Mouse (Mus musculus) B cell, adult 67 days (primary cell): Measurements from ENCODE around the gene Ccdc92. TPM values are rescaled to one million over a fixed set of nuclear protein-coding genes. Genes with fewer than 3 reads are reported as not detected.

ENCODE experiments used
- total RNA-seq, 2 experiments: library from RNA; stranded (reverse); gene quantifications; 4 replicates each; pipeline ENCODE4 v1.2.4; 2023

Gene Ccdc92
- 1 to 10 TPM; 1.2 to 1.5 TPM for total RNA-seq

DNA sequence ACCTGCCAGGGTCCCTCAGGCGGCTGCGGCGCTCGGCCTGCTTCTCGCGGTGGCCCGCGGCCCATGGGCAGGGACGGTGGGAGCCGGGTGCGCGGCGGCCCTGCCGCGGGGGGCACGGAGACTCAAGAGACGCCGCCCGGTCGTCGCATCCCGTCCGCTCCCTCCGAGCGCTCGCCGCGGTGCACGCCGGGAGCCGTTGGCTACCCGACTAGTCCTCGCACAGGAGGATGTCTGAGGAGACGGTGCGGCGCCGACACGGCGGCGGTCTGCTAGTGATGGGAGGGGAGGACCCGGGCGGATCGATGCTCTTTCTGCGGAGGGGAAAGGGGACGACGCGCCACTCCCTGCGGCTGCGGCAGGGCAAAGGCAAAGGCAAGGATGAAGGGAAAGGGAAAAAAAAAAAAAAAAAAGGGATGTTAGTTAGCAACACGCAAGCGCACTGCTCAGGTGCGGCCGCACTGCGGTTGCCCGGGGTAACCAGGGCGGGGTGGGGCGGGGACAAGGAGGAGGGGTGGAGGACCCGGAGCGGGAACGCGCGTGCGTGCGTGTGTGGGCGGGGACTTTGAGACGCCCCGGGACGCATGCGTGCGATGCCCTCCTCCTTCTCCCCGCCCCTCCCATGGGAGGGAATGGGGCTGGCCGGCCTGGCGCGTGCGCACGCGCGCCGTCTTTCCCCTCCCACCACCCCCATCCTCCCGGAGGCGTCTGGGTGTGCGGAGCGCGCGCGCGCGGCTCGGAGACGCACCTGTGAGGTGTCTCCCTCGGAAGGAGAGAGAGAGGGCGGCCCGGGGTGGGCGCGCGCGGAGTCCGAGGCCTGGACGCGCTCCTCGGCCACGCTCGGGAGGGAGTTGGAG, at the start of gene Ccdc92, which contains the start of gene Zfp664:
TSS of gene Ccdc92 (minus strand) at position 412 of the 854 bp plus-strand sequence.
TSS of gene Zfp664 (plus strand) at position 679 of the 854 bp plus-strand sequence.

Other genes with a start within 250 kb of the Ccdc92 start
- gene Atp6v0a2, start 233.8 kb downstream of the Ccdc92 start, total RNA-seq, result 10 to 100 TPM; 54.6 to 61.2 TPM
- not detected for gene Dnah10, start 137.3 kb downstream of the Ccdc92 start, total RNA-seq
- gene Zfp664, start 267 bp upstream of the Ccdc92 start, total RNA-seq, result 10 to 100 TPM; 25.2 to 27.9 TPM
- gene Rflna, start 140.8 kb upstream of the Ccdc92 start, total RNA-seq, result not detected